Mouse (Mus musculus): ENCODE results near the gene Cacna1d.

The Cacna1d gene

DNA sequence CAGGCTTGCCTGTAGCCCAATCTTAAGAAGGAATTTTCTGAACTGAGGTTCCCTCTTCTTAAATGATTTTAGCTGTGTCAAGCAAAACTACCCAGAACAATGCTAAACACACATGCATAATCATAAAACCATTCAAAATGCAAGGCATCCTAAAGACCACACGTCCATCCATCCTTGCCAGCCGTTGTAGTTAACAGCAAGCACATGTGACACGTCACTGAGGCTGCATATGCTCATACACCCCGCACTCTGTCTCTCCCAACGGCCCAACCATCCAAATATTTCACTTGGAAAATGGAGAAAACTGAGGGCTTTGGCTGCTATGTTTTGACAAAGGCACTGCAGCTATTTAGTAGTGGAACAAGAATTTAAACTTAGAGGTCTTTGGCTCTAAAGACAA lies 220.9 kb downstream of the Cacna1d start:
- DNase-seq (ENCODE audit: low spot score): no peak

- DNase-seq (ENCODE audit: low spot score): no peak
Measured at GRCm38 (mm10) chr14:30265728-30266127, 225.5 kb downstream of the Cacna1d start.

GRCm38 (mm10) chr14:30261561-30262251 lies 229.5 kb downstream of the Cacna1d start:
- peak; percentile 25 for DNase-seq (ENCODE audit: low spot score)

DNA sequence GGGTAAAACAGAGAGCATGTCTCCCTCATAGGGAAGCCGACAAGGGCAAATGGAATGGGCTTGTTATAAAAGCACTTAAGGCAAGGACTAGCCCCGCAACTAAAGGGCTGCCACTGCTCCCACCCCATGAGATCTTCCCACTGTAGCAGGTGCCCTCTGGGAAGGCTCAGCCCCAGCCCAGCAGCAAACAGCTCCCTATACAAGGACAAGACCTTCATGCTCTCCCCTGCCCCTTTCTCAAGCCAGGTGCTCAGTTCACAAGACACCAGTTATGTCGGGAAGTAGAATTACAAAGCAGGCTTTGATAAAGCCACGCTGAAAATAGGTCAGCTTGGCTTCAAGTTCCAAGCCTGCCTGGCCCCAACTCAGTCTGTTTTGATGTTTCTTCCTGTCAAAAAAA lies 233.6 kb downstream of the Cacna1d start:
- DNase-seq (ENCODE audit: low spot score): no peak

DNA sequence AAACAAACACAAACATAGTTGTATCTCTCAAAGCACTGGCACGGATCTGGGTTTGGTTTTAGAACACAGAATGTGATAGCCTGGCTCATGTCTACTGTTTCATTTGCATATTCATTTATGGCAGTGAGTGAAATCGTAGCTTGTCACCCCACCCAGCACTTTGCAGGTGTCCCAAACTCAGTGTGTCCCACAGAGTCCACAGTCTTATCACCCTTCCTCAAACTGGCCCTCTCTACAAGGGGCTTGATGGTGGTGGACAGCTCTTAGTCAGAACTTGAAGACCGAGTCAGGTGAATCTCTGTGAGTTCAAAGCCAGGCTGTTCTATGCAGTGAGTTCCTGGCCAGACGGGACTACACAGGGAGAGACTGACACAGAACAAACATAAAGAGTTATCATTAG lies 234.8 kb downstream of the Cacna1d start:
- DNase-seq (ENCODE audit: low spot score): no peak

GRCm38 (mm10) chr14:30255701-30256400 lies 235.4 kb downstream of the Cacna1d start:
- DNase-seq (ENCODE audit: low spot score): peak; percentile 11

DNA sequence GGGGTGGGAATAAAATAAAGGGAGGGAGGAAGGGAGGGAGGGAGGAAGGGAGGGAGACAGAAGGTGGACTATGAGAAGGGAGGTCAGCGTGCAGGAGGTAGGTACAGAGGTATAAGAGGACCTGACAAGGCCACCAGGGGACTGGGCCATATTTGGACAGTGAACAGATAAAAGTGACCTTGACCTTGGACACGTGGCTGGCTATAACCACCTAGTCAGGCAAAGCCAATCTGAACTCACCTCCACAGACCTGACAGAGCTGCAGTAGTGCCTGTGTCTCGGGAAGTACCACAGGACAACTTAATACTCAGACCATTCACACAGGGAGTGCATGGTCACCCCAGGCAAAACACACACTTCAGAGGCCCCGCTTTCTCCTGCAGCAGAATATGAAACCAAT lies 236.5 kb downstream of the Cacna1d start:
- DNase-seq (ENCODE audit: low spot score): no peak

DNA sequence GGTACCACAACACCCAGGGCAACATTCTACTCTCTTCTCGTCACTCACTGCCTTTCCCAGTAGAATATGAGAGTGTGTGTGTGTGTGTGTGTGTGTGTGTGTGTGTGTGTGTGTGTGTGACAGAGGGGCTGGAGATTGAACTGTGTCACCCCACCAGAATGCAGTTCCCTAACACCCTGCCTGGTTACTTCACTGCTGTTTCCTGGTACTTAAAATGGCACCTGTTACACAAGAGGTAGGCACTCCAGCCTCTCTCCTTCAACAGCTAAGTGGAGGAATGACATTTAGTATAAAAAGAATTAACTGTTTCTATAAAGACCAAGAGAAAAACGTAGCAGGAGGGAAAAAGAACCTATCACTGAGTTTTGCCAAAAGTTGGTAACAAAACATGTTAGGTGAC lies 238.4 kb downstream of the Cacna1d start:
- DNase-seq (ENCODE audit: low spot score): no peak

GRCm38 (mm10) chr14:30251351-30251750 lies 239.9 kb downstream of the Cacna1d start:
- no peak for DNase-seq (ENCODE audit: low spot score)

GRCm38 (mm10) chr14:30249591-30249990 lies 241.7 kb downstream of the Cacna1d start:
- DNase-seq (ENCODE audit: low spot score): no peak

DNA sequence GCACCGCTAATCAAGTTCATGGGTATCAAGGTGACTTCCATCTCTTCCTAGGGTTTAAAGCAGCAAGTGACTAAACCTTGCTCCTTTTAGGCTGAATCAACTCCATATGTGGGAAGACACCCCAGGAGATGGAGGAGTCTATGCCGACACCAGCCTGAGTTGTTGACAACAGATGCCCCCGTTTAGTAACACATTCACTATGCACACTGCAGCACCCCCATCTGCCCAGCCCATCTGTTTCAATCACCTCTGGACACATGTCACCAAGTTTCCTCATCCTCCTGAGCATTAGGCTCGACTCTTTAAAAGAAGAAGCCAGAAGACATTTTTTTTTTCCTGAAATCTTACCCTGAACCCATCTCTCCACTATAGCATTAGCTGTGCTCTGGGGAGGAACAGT lies 242.4 kb downstream of the Cacna1d start:
- no peak for DNase-seq (ENCODE audit: low spot score)

DNA sequence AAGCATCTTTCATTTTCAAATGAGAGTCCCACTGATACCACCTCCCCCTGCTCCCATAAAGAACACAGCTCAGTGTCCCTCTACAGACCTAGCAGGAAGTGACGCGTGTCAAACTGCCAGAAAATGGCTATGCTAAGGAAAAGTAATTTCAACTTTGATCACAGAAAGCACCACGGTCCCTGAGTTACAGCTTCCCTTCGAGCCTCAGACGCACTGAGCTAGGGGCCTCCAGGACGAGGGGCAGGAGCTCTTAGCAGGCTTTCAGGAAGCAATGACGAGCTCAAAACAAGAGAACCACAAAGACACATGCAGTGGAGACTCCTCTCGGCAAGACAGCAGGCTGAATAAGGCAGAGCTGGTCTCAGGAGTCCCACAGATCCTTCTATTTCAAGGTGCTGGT lies 243.1 kb downstream of the Cacna1d start:
- DNase-seq (ENCODE audit: low spot score): no peak

- no peak for DNase-seq (ENCODE audit: low spot score)
Measured at GRCm38 (mm10) chr14:30247606-30248005, 243.6 kb downstream of the Cacna1d start.

GRCm38 (mm10) chr14:30244776-30245175 lies 246.5 kb downstream of the Cacna1d start:
- DNase-seq (ENCODE audit: low spot score): no peak

DNA sequence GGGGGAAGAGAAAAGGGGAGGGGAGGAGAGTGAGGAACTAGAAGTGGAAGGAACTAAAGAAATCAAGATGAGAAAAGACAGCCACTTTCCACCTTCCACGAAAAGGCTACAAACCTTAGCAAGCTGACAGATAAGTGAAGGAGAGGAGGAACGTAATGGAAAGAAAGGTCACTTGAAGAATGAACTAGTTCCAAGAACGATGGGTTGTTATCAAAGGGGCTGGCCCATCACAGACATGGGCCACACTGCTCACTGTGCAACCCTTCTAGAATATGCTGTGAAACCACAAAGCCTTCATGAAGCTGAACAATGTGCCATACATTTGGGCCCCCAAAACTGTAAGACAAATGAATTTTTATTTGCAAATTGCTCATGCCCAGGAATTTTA lies 248.4 kb downstream of the Cacna1d start:
- DNase-seq (ENCODE audit: low spot score): no peak

DNA sequence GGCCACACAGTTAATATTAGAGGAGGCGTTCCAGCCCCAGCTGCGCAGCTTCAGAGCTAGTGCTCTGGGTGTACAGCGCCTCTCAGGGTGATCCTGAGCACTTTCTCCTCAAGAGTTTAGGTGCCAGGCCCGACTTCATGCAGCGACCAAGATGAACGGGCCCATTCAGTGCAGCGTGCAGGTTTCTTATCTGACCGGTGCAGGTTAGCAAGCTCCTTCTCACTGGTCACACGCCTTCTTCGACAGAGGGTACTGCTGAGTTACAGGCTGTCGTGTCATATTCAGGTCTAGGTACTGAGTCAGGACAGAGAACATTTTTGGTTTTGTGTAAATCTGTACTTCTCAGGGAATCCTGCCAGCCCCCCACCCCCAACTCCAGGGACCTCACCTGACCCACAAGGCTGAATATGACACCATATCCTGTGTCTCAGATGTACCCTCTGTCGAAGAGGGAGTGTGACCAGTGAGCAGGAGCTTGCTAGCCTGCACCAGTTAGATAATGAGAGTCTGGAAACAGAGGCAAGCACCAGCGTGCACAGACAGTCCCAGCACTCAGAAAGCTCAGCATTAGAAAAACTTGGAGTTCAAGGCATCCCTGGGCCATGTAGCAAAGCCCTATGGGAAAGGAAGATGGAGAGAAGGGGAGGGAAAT lies 249.0 kb downstream of the Cacna1d start:
- no peak for DNase-seq (ENCODE audit: low spot score)

DNA sequence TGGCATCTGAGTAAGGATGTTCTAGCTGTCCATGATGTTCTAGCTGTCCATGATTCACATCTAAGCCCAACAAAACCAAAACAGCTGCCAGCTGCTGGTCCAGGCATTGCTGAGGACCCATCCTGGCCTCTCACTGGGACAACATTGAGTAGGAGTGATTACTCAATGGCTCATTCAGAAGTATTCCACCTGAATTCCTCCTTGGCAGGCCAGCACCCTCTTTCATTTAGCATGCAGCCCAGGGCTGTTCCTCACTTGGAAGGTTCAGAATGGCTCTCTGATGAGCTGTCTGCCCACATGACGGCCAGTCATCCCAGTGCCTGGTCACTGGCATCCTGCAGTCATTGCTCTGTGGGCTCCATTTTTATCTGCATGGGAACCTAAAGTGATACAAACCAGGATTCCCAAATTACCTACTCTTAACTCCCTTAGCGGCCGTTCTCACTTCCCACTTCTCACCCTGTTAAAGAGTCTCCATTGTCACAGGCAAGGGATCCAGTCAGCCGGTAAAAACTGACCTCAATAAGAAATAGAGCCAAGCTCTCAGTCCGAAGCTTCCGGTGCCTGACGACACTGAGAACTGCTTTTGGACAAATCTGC lies 250.2 kb downstream of the Cacna1d start:
- no peak for DNase-seq (ENCODE audit: low spot score)

DNA sequence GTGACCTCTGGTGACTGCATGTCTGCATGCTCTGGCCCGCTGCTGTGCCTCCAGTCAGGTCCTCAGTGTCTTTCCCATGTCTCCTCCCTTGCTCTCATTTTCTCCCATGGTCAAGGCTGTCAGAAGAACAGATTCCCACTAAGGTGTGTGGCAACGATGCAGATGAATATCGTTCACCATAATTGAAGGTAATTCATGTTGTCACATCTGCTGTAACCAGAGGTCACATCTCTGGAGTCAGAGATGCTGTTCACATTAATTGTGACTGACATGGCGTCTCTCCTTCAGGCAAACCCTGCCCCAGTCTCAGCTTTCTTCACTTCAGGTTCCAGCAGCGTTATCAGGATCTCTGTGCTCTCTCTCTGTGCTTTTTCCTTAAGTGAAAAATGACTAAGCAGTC lies 252.4 kb downstream of the Cacna1d start:
- DNase-seq (ENCODE audit: low spot score): no peak

- no peak for DNase-seq (ENCODE audit: low spot score)
Measured at GRCm38 (mm10) chr14:30225161-30225560, 266.1 kb downstream of the Cacna1d start.

DNA sequence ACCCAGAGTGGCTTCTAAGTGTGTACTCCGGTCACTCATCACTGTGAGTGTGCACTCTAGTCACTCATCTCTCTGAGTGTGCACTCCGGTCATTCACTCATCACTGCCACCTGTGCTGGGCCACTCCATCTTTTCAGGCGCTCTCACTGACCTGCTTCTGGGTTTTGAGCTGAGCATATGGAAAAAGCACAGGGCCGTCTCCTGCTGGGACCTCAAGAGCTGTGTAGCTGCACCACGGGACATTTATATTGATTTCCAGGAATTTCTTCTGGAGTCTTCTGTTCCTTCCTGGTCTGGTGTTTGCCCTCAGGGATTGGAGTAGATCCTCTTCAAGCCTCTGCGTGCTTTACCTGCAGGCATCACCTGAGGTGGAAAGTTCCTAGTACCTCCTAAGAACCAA lies 269.2 kb downstream of the Cacna1d start:
- no peak for DNase-seq (ENCODE audit: low spot score)

GRCm38 (mm10) chr14:30219851-30220250 lies 271.4 kb downstream of the Cacna1d start:
- DNase-seq (ENCODE audit: low spot score): peak; percentile 60

- DNase-seq (ENCODE audit: low spot score): no peak
Measured at GRCm38 (mm10) chr14:30218114-30218513, 273.1 kb downstream of the Cacna1d start.

GRCm38 (mm10) chr14:30217124-30217523 lies 274.1 kb downstream of the Cacna1d start:
- DNase-seq (ENCODE audit: low spot score): no peak
